Mouse (Mus musculus) neural tube, embryonic 14.5 days (tissue): ENCODE results near the gene Tfdp1. TPM values are rescaled to one million over a fixed set of nuclear protein-coding genes. Genes with fewer than 3 reads are reported as not detected.
"Not testable (repeated sequence)": the region's sequence is repeated elsewhere in the genome, so short reads cannot be mapped to it uniquely, and the experiment has no call there.

Experiments used
- ATAC-seq: fragments of 200-750 bp; cut with Nextera tagmentation; 2 replicates; pipeline ENCODE4 v1.8.0; 2017; ENCODE audit warnings: low read depth, mild to moderate bottlenecking, moderate TSS enrichment, moderate library complexity
- H3K27ac ChIP-seq: fragments of 300-500 bp; sonication (generic); 2 replicates; pipeline ENCODE4 v1.5.1; 2014; ENCODE audit warnings: low read depth, mild to moderate bottlenecking, control low read depth, low read length, moderate library complexity, mixed read lengths
- H3K27me3 ChIP-seq: fragments of 300-500 bp; sonication (generic); 2 replicates; pipeline ENCODE4 v1.6.1; 2014; ENCODE audit warnings: low read length; ENCODE audit not compliant: control insufficient read depth, insufficient read depth
- H3K36me3 ChIP-seq: fragments of 300-500 bp; sonication (generic); 2 replicates; pipeline ENCODE4 v1.6.1; 2014; ENCODE audit warnings: low read length, mixed read lengths; ENCODE audit not compliant: control insufficient read depth, insufficient read depth
- H3K4me1 ChIP-seq: fragments of 300-500 bp; sonication (generic); 2 replicates; pipeline ENCODE4 v1.6.1; 2014; ENCODE audit warnings: low read length; ENCODE audit not compliant: control insufficient read depth, insufficient read depth
- H3K4me2 ChIP-seq: fragments of 300-500 bp; sonication (generic); 2 replicates; pipeline ENCODE4 v1.6.1; 2014; ENCODE audit warnings: mild to moderate bottlenecking, low read depth, low read length, control low read depth
- H3K4me3 ChIP-seq: fragments of 300-500 bp; sonication (generic); 2 replicates; pipeline ENCODE4 v1.5.1; 2014; ENCODE audit warnings: low read depth, low read length, control low read depth, mixed read lengths
- H3K9ac ChIP-seq: fragments of 300-500 bp; sonication (generic); replicated peaks from 2 replicates; pipeline ENCODE4 v1.6.1; 2014; ENCODE audit warnings: low read depth, mild to moderate bottlenecking, control low read depth, low read length, mixed read lengths
- H3K9me3 ChIP-seq: fragments of 300-500 bp; sonication (generic); 2 replicates; pipeline ENCODE4 v1.6.1; 2016; ENCODE audit warnings: low read length; ENCODE audit not compliant: control insufficient read depth
- WGBS: fragments of 180-500 bp; shearing (Covaris S2); extraction: QIAGEN DNeasy Blood & Tissue Kit; methylation state at CpG from one replicate; pipeline ENCODE4 v1.1.7; 2014; 5-methylcytosine and 5-hydroxymethylcytosine counted together
- polyA plus RNA-seq: library from polyadenylated mRNA; unstranded; fragments of >200 nt; fragmentation: Nextera tagmentation; extraction: Ambion mirVana; gene quantifications from 2 replicates; pipeline ENCODE4 v1.2.1, GENCODE M21; 2014

Gene Tfdp1
- polyA plus RNA-seq, 1 experiment from 2014 or later = 93.0 TPM

GRCm38 (mm10) chr8:13314922-13315321 is 23.6 kb upstream of the Tfdp1 start:
- no peak for ATAC-seq
- no peaks in the 10 kb centered on the region for H3K27me3 ChIP-seq
- WGBS = 87% methylated on average over 3 of the region's 3 CpGs
- no peaks in the 10 kb centered on the region for H3K4me1 ChIP-seq
- H3K36me3 ChIP-seq = peaks cover 41% of the 10 kb centered on the region
- no peak overlapping the region for H3K27ac ChIP-seq
- H3K9ac ChIP-seq = no peak overlapping the region
- no peak overlapping the region for H3K4me3 ChIP-seq
- H3K9me3 ChIP-seq = no peaks in the 10 kb centered on the region
- H3K4me2 ChIP-seq = no peak overlapping the region

- WGBS = 90% methylated on average over 10 of the region's 10 CpGs
- Histone ChIP-seq H3K4me3 (no peak overlapping the region), H3K27me3 (no peaks in the 10 kb centered on the region), H3K4me1 (no peaks in the 10 kb centered on the region), H3K9ac (no peak overlapping the region), H3K4me2 (no peak overlapping the region), H3K36me3 (peaks cover 30% of the 10 kb centered on the region), H3K9me3 (no peaks in the 10 kb centered on the region), H3K27ac (no peak overlapping the region)
- no peak for ATAC-seq
Measured at GRCm38 (mm10) chr8:13316671-13317070, 21.9 kb upstream of the Tfdp1 start.

DNA sequence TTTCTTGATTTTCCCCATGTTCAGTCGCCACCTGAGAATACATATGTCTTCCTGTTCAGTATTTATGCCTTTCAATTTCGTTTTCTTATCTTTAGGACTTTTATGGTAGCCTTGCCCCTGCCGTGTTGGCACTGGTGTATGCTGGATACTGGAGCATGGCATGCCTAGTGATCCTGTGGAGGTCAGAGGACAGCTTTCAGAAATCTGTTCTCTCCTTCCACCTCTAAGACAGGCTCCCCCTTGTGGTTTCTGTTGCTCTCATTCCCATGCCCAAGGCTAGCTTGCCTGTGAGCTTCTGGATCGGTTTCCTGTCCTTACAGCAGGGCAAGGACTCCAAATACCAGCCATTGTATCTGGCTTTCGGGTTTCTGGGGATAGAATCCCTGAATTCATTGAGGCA is 12.0 kb upstream of the Tfdp1 start:
- Histone ChIP-seq H3K4me2 (no peak overlapping the region), H3K27ac (no peak overlapping the region), H3K27me3 (no peaks in the 10 kb centered on the region), H3K4me1 (no peaks in the 10 kb centered on the region), H3K9me3 (no peaks in the 10 kb centered on the region), H3K4me3 (no peak overlapping the region), H3K36me3 (peaks cover 4% of the 10 kb centered on the region; the same call in 1 of the 2 replicates), H3K9ac (no peak overlapping the region)
- 37% methylated on average over 5 of the region's 5 CpGs for WGBS
- ATAC-seq = no peak

DNA sequence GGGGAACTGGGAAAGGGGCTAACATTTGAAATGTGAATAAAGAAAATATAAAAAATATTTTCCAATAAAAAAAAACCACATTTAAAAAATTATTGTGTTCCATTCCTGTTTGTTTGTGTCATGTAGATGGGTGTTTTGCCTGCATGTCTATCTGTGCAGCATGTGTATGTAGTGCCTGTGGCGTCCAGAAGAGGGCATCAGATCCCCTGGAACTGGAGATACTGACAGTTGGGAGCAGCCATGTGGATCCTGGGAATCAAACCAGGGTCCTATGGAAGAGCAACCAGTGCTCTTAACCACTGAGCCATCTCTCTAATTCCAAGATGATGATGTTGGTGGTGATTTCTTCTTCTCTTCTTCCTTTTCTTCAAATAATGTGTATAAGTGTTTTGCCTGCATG is 3.9 kb upstream of the Tfdp1 start:
- Histone ChIP-seq H3K27ac (no peak overlapping the region), H3K4me2 (no peak overlapping the region), H3K9me3 (no peaks in the 10 kb centered on the region), H3K27me3 (0 out of 2 replicates have a peak, but pooled peaks cover 3% of the 10 kb centered on the region), H3K4me3 (no peak overlapping the region), H3K36me3 (no peaks in the 10 kb centered on the region), H3K9ac (no peak overlapping the region), H3K4me1 (peaks cover 2% of the 10 kb centered on the region; the same call in 1 of the 2 replicates)
- 41% methylated on average over 1 of the region's 1 CpGs for WGBS
- no peak for ATAC-seq

DNA sequence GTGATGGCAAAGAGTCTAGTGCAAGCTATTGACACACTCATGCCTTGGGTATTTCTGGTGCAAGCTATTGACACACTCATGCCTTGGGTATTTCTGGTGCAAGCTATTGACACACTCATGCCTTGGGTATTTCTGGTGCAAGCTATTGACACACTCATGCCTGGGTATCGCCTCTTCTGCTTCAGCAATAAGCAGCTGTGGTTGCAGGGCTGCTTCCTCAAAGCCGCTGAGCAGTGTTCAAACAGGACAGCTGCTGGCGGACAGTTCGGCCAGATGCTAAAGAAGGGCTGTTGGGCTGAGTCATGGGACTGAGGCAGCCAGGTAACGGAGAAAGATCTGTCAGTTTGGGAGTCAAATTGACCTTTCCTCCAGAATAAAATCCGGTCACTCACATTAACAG is 1.3 kb upstream of the Tfdp1 start:
- 95% methylated on average over 6 of the region's 6 CpGs for WGBS
- not testable (repeated sequence) for H3K36me3 ChIP-seq, H3K27me3 ChIP-seq, H3K9ac ChIP-seq, H3K4me1 ChIP-seq, ATAC-seq, H3K9me3 ChIP-seq, H3K4me2 ChIP-seq, H3K4me3 ChIP-seq, H3K27ac ChIP-seq

DNA sequence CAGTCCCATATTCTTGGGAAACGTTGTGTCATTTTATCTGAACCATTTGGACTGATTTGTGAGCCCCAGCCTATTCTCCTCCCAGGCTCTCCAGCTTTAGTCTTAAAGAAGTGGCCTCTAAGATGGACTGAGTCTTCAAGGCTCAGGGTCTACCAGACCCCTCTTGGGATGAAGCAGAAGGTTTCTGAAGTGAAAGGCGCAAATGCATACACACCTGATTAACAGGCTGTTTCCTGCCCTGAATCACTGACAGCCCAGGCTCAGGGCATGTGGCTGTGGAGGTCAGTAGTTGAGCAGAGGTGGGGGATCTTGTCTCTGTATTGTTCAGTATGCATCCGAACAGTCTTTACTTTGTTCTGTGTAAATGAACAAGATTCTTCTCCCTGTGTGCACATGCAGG is 873 bp upstream of the Tfdp1 start:
- 0 out of 2 replicates have a peak overlapping the region, but pooled peaks have one; percentile 75 for H3K27ac ChIP-seq
- H3K27me3 ChIP-seq = 0 out of 2 replicates have a peak, but pooled peaks cover 3% of the 10 kb centered on the region
- no peaks in the 10 kb centered on the region for H3K9me3 ChIP-seq
- H3K36me3 ChIP-seq = no peaks in the 10 kb centered on the region; the same call in 1 of the 2 replicates
- peak overlapping the region; percentile 86 for H3K4me2 ChIP-seq
- WGBS = 79% methylated on average over 3 of the region's 3 CpGs
- H3K4me1 ChIP-seq = peaks cover 8% of the 10 kb centered on the region; the same call in 1 of the 2 replicates
- no peak overlapping the region for H3K9ac ChIP-seq
- H3K4me3 ChIP-seq = no peak overlapping the region
- peak; percentile 6; the same call in 1 of the 2 replicates for ATAC-seq

- 0% methylated on average over 21 of the region's 70 CpGs for WGBS
- ATAC-seq = peak; percentile 54
Measured at GRCm38 (mm10) chr8:13338901-13339645, 522 bp downstream of the Tfdp1 start.

DNA sequence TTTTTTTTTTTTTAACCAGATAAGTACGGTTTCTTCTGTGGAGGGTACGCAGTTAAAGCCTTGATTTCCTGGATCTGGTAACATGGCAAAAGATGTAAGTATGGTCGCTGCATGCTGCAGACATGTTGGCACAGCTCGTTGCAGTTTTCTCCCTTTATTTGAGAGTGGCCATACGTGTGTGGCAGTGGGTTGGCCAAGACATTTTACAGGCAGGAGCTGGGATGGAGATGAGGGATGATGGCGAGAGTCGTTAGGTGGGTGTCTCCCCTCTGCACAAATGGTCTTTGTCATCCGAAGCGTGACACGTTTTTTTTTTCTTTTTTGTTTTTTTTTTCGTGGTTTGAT is 1.1 kb downstream of the Tfdp1 start:
- peak overlapping the region; percentile 75; the same call in 1 of the 2 replicates for H3K27ac ChIP-seq
- no peaks in the 10 kb centered on the region for H3K9me3 ChIP-seq
- 0 out of 2 replicates have a peak, but pooled peaks cover 3% of the 10 kb centered on the region for H3K27me3 ChIP-seq
- H3K9ac ChIP-seq = peak overlapping the region; percentile 92; the same call in 1 of the 2 replicates
- H3K4me3 ChIP-seq = peak overlapping the region; percentile 81
- peaks cover 8% of the 10 kb centered on the region; the same call in 1 of the 2 replicates for H3K4me1 ChIP-seq
- no peak for ATAC-seq
- WGBS = 6% methylated on average over 11 of the region's 11 CpGs
- peak overlapping the region; percentile 86 for H3K4me2 ChIP-seq
- H3K36me3 ChIP-seq = peaks cover 6% of the 10 kb centered on the region

More at GRCm38 (mm10) chr8:13338901-13339645, 522 bp downstream of the Tfdp1 start:
- Histone ChIP-seq H3K4me1 (peaks cover 8% of the 10 kb centered on the region; the same call in 1 of the 2 replicates), H3K4me3 (peak overlapping the region; percentile 81), H3K36me3 (peaks cover 3% of the 10 kb centered on the region; the same call in 1 of the 2 replicates), H3K27ac (peak overlapping the region; percentile 75), H3K9ac (peak overlapping the region; percentile 92), H3K27me3 (0 out of 2 replicates have a peak, but pooled peaks cover 3% of the 10 kb centered on the region), H3K9me3 (no peaks in the 10 kb centered on the region), H3K4me2 (peak overlapping the region; percentile 86)

DNA sequence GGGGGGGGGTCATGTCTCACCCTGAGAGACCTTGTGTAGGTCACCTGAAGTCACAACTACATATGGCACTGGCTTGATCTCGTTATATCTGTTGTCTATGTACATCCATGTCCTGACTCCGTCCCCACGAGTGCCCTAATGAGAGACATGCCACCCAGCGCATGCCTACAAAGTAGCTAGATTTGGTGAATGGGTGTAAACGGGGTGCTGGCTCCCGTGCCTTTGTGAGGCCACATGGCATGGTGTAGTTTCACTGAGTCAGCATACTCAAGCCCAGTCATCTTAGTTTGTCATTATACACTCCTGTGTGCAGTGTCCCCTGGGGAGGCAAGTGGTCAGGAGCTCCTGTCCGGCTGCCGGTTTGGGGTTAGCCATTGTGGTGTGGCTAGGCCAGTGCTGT is 2.1 kb downstream of the Tfdp1 start:
- ATAC-seq = no peak
- no peak overlapping the region for H3K9ac ChIP-seq
- no peak overlapping the region for H3K27ac ChIP-seq
- peaks cover 8% of the 10 kb centered on the region; the same call in 1 of the 2 replicates for H3K4me1 ChIP-seq
- no peaks in the 10 kb centered on the region for H3K9me3 ChIP-seq
- WGBS = 92% methylated on average over 8 of the region's 8 CpGs
- H3K36me3 ChIP-seq = peaks cover 14% of the 10 kb centered on the region
- H3K4me2 ChIP-seq = no peak overlapping the region
- H3K4me3 ChIP-seq = no peak overlapping the region
- 0 out of 2 replicates have a peak, but pooled peaks cover 3% of the 10 kb centered on the region for H3K27me3 ChIP-seq
